Mouse (Mus musculus): ENCODE measurements at regions not wholly inside any gene's neighbourhood (a gene's known extent, or its start where the extent isn't known, plus 50 kb on each side); places are given as distances from the start of the nearest gene placed in this dataset.

DNA sequence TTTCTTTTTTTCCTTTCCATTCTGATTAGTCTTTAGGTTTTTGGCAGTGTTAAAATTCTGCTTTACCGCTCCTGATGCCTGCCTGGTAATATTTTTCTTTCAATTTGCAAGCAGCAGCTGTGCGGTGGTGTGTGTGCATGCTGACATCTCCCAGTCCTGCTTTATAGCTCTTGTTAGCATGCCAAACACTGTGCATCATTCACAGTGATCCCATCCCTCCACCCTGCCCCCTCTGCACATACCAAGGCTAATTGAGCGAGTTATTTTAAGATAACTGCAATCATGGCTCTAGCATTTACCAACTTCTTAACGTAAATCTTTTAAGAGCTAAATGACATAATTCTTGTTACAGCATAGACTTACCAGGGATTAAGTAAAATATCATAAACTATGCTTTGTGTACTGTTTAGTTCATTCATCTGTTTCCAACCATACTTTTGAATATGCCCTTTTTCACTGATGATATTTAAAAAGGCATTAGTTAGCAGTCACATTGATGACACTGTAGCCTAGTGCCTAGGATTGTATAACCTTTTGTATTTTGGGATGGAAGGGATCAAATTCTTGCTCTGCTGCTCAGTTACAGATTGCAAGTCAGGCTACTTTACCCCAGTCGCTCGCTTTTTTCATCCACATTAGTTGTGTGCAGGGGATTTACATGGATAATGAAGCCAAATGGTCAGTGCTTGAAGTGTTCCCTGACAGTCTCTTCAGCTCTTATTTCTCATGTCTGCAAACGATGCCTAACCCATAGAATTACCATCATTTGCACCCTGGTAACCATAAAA is 487.0 kb downstream of the Lmo7 start:
- Histone ChIP-seq H3K36me3 (ENCODE audit: control insufficient read depth, insufficient read depth, low read length) (no peaks in the 10 kb centered on the region), H3K4me2 (ENCODE audit: low read depth, low read length) (no peak overlapping the region), H3K27me3 (replicated peaks; ENCODE audit: control insufficient read depth, insufficient read depth, low read length) (no peaks in the 10 kb centered on the region), H3K4me3 (ENCODE audit: low read length) (no peak overlapping the region), H3K9me3 (ENCODE audit: control insufficient read depth, low read length) (no peaks in the 10 kb centered on the region), H3K9ac (ENCODE audit: low read depth, low read length) (no peak overlapping the region), H3K4me1 (ENCODE audit: control insufficient read depth, insufficient read depth, low read length) (no peaks in the 10 kb centered on the region), H3K27ac (ENCODE audit: low read length) (no peak overlapping the region)
- 38% methylated on average over 7 of the region's 7 CpGs for whole genome bisulfite sequencing
- peak; percentile 68; the same call in 1 of the 2 replicates for ATAC-seq

DNA sequence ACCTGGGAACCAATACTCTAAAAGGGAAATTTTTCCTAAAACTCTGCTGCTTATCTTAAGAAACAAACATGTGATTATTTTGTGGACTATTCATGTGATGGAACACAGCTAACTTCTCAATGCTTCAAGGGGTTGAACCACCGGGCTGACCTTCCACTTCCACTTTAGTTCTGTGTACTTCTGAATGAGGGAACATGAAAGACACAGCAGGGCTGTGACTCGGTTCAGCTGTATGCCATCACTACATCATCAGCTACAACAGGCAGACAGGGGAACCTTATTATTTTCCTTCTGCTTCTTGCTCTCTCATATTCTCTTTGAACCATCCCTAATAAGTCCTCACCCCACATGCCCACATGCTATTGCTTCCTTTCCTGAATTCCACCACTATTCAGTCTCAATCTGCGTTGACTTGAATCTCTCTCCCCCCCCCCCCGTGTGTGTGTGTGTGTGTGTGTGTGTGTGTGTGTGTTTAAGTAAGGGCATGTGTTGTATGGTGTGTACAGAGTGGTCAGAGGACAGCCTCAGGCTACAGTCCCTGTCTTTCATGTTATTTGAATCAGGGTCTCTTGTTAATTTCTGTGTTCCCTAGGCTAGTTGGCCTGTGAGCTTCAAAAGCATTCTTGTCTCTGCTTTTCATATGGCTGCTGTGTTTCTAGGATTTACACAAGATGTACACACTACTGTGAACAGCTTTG is 485.7 kb downstream of the Lmo7 start:
- no peak for ATAC-seq
- Histone ChIP-seq H3K4me2 (ENCODE audit: low read depth, low read length) (no peak overlapping the region), H3K4me3 (ENCODE audit: low read length) (no peak overlapping the region), H3K4me1 (ENCODE audit: control insufficient read depth, insufficient read depth, low read length) (no peaks in the 10 kb centered on the region), H3K9ac (ENCODE audit: low read depth, low read length) (no peak overlapping the region), H3K27me3 (replicated peaks; ENCODE audit: control insufficient read depth, insufficient read depth, low read length) (no peaks in the 10 kb centered on the region), H3K9me3 (ENCODE audit: control insufficient read depth, low read length) (no peaks in the 10 kb centered on the region), H3K36me3 (ENCODE audit: control insufficient read depth, insufficient read depth, low read length) (no peaks in the 10 kb centered on the region), H3K27ac (ENCODE audit: low read length) (no peak overlapping the region)
- WGBS: 81% methylated on average over 3 of the region's 4 CpGs

DNA sequence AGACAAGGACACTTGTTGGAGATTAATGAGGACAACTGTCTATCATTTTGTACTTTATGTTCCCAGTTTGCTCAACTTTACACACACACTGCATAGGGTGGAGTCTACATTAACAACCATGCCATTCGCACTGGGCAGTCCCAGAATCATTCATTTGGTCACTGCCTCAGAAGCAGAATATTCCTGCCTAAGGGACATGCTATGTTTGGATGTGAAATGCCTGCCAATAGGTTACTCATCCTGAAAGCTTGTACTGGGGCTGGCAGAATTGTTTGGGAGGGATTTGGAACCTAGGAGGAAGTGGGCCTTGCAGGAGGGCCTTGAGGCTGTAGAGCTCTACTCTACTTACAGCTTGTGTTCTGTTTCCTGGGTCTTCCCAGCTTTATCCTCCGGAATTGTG is 482.3 kb downstream of the Lmo7 start:
- H3K27me3 ChIP-seq (replicated peaks; ENCODE audit: control insufficient read depth, insufficient read depth, low read length): no peaks in the 10 kb centered on the region
- H3K36me3 ChIP-seq (ENCODE audit: control insufficient read depth, insufficient read depth, low read length): no peaks in the 10 kb centered on the region
- no peak for ATAC-seq
- H3K9me3 ChIP-seq (ENCODE audit: control insufficient read depth, low read length): no peaks in the 10 kb centered on the region
- H3K4me2 ChIP-seq (ENCODE audit: low read depth, low read length): no peak overlapping the region
- no peak overlapping the region for H3K9ac ChIP-seq (ENCODE audit: low read depth, low read length)
- no peak overlapping the region for H3K4me3 ChIP-seq (ENCODE audit: low read length)
- WGBS: 85% methylated on average over 2 of the region's 2 CpGs
- H3K4me1 ChIP-seq (ENCODE audit: control insufficient read depth, insufficient read depth, low read length): no peaks in the 10 kb centered on the region
- no peak overlapping the region for H3K27ac ChIP-seq (ENCODE audit: low read length)

DNA sequence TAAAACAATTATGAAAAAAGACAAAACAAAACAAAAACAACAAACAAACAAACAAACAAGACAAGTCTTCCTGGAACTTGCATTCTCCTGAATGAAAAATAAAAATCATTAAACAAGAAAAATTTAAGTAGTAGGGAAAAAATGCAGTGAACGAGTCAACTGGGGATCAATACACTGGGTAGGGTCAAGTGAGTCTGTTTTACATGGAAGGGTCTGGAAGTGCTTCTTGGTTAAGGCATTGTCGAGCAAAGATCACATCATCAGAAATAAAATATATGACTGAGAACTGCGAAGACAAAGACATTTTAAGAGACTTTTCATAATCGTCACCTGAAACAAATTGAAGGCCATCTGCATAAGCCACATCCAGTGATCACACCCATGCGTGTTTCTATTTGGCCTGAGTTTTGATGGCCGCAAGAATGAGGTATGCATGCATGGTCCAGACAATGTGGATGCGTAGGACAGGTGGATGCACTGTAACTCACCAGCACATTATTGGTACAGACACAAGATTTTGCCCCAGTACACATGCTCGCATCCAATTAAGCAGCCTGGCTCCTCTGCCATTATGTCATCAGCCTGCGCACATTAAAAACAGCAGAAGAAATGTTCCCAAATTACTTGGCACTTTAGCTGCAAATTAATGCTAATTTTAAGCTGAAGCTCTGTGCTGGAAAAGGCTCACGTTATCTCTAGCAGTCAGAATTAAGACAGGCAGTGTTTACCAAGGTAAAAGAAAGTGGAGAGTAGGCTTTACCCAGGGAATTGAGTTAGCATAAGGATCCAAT is 475.3 kb downstream of the Lmo7 start:
- H3K27ac ChIP-seq (ENCODE audit: low read length): no peak overlapping the region
- no peak for ATAC-seq
- no peak overlapping the region for H3K4me3 ChIP-seq (ENCODE audit: low read length)
- no peaks in the 10 kb centered on the region for H3K4me1 ChIP-seq (ENCODE audit: control insufficient read depth, insufficient read depth, low read length)
- 82% methylated on average over 10 of the region's 10 CpGs for WGBS
- no peak overlapping the region for H3K4me2 ChIP-seq (ENCODE audit: low read depth, low read length)
- no peak overlapping the region for H3K9ac ChIP-seq (ENCODE audit: low read depth, low read length)
- no peaks in the 10 kb centered on the region for H3K36me3 ChIP-seq (ENCODE audit: control insufficient read depth, insufficient read depth, low read length)
- no peaks in the 10 kb centered on the region for H3K9me3 ChIP-seq (ENCODE audit: control insufficient read depth, low read length)
- H3K27me3 ChIP-seq (replicated peaks; ENCODE audit: control insufficient read depth, insufficient read depth, low read length): no peaks in the 10 kb centered on the region

DNA sequence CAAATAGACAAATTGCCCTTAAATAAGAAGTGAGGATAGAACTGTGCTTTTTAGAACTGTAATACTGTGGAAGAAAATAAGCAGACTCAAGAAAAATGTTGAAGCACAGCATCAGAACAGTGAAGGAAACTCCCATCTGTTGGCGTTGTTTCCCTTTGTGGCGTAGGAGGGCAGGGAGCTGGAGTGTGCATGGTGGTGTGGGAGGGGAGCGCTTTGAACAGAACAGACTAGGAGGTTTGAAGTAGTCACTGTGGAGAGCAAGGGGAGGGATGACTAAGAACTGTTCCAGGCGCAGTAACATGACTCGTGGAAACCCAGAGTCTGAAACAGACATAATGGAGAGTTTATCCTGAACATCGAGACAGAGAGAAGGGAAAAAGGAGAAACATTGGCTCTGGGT is 469.7 kb downstream of the Lmo7 start:
- no peak overlapping the region for H3K9ac ChIP-seq (ENCODE audit: low read depth, low read length)

DNA sequence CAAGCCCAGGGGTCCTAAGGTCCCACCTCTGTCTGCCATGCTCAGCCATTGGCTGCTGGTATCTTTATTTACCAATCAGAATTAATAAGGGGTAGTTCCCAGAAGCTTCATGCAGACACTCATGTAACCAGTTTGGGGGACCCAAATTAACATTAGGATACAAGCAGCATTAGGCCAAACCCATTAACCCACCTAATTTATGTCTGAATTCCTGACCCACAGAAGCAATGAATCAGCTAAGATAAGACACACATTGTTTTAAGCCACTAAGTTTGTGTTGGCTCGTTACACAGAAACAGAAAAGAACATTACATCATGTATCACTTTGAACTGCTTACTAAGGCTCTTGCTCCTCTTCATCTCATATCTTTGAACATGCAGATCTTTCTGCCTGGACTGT is 461.0 kb downstream of the Lmo7 start:
- Histone ChIP-seq H3K36me3 (ENCODE audit: control insufficient read depth, insufficient read depth, low read length) (no peaks in the 10 kb centered on the region), H3K4me1 (ENCODE audit: control insufficient read depth, insufficient read depth, low read length) (no peaks in the 10 kb centered on the region), H3K9me3 (ENCODE audit: control insufficient read depth, low read length) (no peaks in the 10 kb centered on the region), H3K4me3 (ENCODE audit: low read length) (no peak overlapping the region), H3K4me2 (ENCODE audit: low read depth, low read length) (no peak overlapping the region), H3K9ac (ENCODE audit: low read depth, low read length) (no peak overlapping the region), H3K27me3 (replicated peaks; ENCODE audit: control insufficient read depth, insufficient read depth, low read length) (no peaks in the 10 kb centered on the region), H3K27ac (ENCODE audit: low read length) (no peak overlapping the region)
- WGBS: 47% methylated on average over 1 of the region's 1 CpGs
- no peak for ATAC-seq

More for the DNA sequence above, 469.7 kb downstream of the Lmo7 start:
- H3K27ac ChIP-seq (ENCODE audit: low read length): no peak overlapping the region
- no peaks in the 10 kb centered on the region for H3K36me3 ChIP-seq (ENCODE audit: control insufficient read depth, insufficient read depth, low read length)
- no peaks in the 10 kb centered on the region for H3K9me3 ChIP-seq (ENCODE audit: control insufficient read depth, low read length)
- H3K4me3 ChIP-seq (ENCODE audit: low read length): no peak overlapping the region
- H3K4me2 ChIP-seq (ENCODE audit: low read depth, low read length): no peak overlapping the region
- ATAC-seq: no peak
- no peaks in the 10 kb centered on the region for H3K27me3 ChIP-seq (replicated peaks; ENCODE audit: control insufficient read depth, insufficient read depth, low read length)
- 82% methylated on average over 6 of the region's 6 CpGs for WGBS
- no peaks in the 10 kb centered on the region for H3K4me1 ChIP-seq (ENCODE audit: control insufficient read depth, insufficient read depth, low read length)

DNA sequence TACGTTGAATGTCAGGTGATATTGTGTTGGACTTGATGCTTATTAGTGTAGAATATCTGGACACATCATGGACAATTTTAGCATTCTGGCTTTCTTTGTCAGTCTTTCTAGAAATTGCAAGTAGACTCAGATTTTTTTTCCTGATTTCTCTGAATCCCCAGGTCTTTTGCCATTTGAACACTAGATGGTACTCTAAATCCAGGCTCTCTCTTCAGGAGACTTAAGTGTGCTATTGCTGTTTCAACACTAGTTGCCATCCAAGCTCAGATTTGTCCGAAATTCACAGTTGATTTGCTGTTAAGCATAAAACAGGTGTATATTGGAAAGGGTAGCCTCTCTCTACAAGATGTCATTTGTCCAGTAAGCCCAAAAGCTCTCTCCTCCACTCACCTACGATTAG is 451.5 kb downstream of the Lmo7 start:
- WGBS: 80% methylated on average over 3 of the region's 3 CpGs
- H3K9ac ChIP-seq (ENCODE audit: low read depth, low read length): no peak overlapping the region

DNA sequence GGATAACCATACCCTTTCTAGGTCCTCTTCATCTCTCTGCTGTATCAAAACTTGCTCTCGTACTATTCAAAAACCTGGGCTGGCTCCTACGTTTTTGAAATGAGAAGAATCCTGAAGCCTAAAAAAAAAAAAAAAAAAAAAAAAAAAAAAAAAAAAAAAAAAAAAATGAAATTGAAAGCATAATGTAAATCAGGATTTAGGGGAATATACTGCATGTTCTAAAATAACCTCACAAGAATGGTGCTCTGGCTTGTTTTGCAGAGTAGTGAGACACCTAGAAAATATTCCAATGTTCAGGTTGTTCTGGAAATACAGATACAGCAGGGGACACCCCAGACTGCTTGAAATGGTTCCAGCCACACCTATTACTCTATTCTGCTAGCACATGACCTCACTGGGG is 442.0 kb downstream of the Lmo7 start:
- no peaks in the 10 kb centered on the region for H3K9me3 ChIP-seq (ENCODE audit: control insufficient read depth, low read length)
- H3K27ac ChIP-seq (ENCODE audit: low read length): no peak overlapping the region
- no peaks in the 10 kb centered on the region for H3K4me1 ChIP-seq (ENCODE audit: control insufficient read depth, insufficient read depth, low read length)
- H3K36me3 ChIP-seq (ENCODE audit: control insufficient read depth, insufficient read depth, low read length): no peaks in the 10 kb centered on the region
- H3K27me3 ChIP-seq (replicated peaks; ENCODE audit: control insufficient read depth, insufficient read depth, low read length): no peaks in the 10 kb centered on the region
- no peak for ATAC-seq
- H3K9ac ChIP-seq (ENCODE audit: low read depth, low read length): no peak overlapping the region
- 75% methylated on average over 2 of the region's 2 CpGs for WGBS
- H3K4me3 ChIP-seq (ENCODE audit: low read length): no peak overlapping the region
- no peak overlapping the region for H3K4me2 ChIP-seq (ENCODE audit: low read depth, low read length)

More for the DNA sequence above, 451.5 kb downstream of the Lmo7 start:
- Histone ChIP-seq H3K27ac (ENCODE audit: low read length) (no peak overlapping the region), H3K36me3 (ENCODE audit: control insufficient read depth, insufficient read depth, low read length) (no peaks in the 10 kb centered on the region), H3K9me3 (ENCODE audit: control insufficient read depth, low read length) (no peaks in the 10 kb centered on the region), H3K27me3 (replicated peaks; ENCODE audit: control insufficient read depth, insufficient read depth, low read length) (no peaks in the 10 kb centered on the region), H3K4me3 (ENCODE audit: low read length) (no peak overlapping the region), H3K4me2 (ENCODE audit: low read depth, low read length) (no peak overlapping the region), H3K4me1 (ENCODE audit: control insufficient read depth, insufficient read depth, low read length) (no peaks in the 10 kb centered on the region)
- no peak for ATAC-seq
